ENCODE assay signal across 14 mouse cellular contexts in the genomic region with DNA sequence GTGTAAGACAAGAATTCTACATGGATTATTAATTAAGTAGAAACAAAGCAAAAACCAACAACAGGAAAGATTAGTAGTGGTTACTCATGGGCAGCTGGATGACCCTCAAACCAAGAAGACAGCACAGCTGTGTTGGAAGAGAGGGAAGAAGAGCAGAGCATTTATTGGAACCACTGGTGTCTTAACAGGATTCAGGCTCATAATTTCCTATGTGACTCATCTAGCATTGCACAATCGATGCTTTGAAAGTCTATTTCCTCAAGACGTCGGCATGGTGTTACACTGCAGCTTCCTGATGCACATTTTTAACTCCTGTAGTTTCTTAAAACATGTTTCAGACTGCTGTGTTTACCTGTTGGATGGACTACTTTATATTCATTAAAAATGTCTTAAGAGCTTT.
A peak's percentile ranks its signal among the peaks of the same experiment; 100 is the strongest.
DNase-seq lines count a peak whose midpoint lies in the region; ATAC-seq and TF ChIP-seq lines count a peak whose summit lies in the region.
"Had no signal": no experiment of that assay in that cellular context is flagged by ENCODE, and none has a peak within 500 bp of the region (broad histone marks: within the 10 kb centered on the region; RNA-seq: fewer than 3 reads in every experiment).

No protein-coding gene starts in this region.

- peak overlapping the region; percentile 28; the same call in 1 of the 2 replicates for H3K27ac ChIP-seq in heart, postnatal 0 days (ENCODE audit: low read depth)
- no peak overlapping the region for H3K27ac ChIP-seq in lung, postnatal 0 days (ENCODE audit: low read length)
- H3K27ac ChIP-seq in intestine, embryonic 16.5 days (ENCODE audit: low read length): no peak overlapping the region
- H3K27ac ChIP-seq: forebrain, embryonic 10.5 days; hindbrain, embryonic 15.5 days; limb, embryonic 12.5 days had no signal

- H3K4me3 ChIP-seq in heart, postnatal 0 days (ENCODE audit: low read depth, low read length): no peak overlapping the region
- no peak overlapping the region for H3K4me3 ChIP-seq in lung, postnatal 0 days (ENCODE audit: low read depth, low read length)
- no peak overlapping the region for H3K4me3 ChIP-seq in myocyte
- H3K4me3 ChIP-seq in intestine, embryonic 16.5 days (ENCODE audit: low read length): no peak overlapping the region
- H3K4me3 ChIP-seq: forebrain, embryonic 10.5 days; hindbrain, embryonic 15.5 days; limb, embryonic 12.5 days; megakaryocyte, embryonic 14.5 days had no signal

- no peaks in the 10 kb centered on the region for H3K79me2 ChIP-seq in myocyte (ENCODE audit: control insufficient read depth, insufficient read depth)

- no peaks in the 10 kb centered on the region for H3K9me3 ChIP-seq in heart, postnatal 0 days (replicated peaks; ENCODE audit: control insufficient read depth, low read length)
- H3K9me3 ChIP-seq in lung, postnatal 0 days (ENCODE audit: low read length): no peaks in the 10 kb centered on the region
- no peaks in the 10 kb centered on the region for H3K9me3 ChIP-seq in intestine, embryonic 16.5 days (ENCODE audit: control insufficient read depth, low read length)
- H3K9me3 ChIP-seq: forebrain, embryonic 10.5 days; hindbrain, embryonic 15.5 days; limb, embryonic 12.5 days had no signal

- H3K36me3 ChIP-seq in heart, postnatal 0 days (replicated peaks; ENCODE audit: control insufficient read depth, insufficient read depth, low read length): no peaks in the 10 kb centered on the region
- no peaks in the 10 kb centered on the region for H3K36me3 ChIP-seq in lung, postnatal 0 days (ENCODE audit: insufficient read depth, low read length)
- H3K36me3 ChIP-seq in myocyte (ENCODE audit: control insufficient read depth, insufficient read depth): no peaks in the 10 kb centered on the region
- no peaks in the 10 kb centered on the region for H3K36me3 ChIP-seq in intestine, embryonic 16.5 days (ENCODE audit: control insufficient read depth, insufficient read depth, low read length)
- H3K36me3 ChIP-seq: forebrain, embryonic 10.5 days; hindbrain, embryonic 15.5 days; limb, embryonic 12.5 days had no signal

- intact Hi-C loops in heart, postnatal 36 days (cut with DNase I): loop anchor here (2.0 to 10.0 kb wide), 3 partner anchors 87 to 407 kb away; no protein-coding TSS in a partner anchor

- TF ChIP-seq EP300 in heart, postnatal 0 days (IDR thresholded peaks at IDR 0.05; ENCODE audit: low read depth): no peak
- 0 out of 2 replicates have a peak, but pooled peaks have one; percentile 44 for TF ChIP-seq EP300 in lung, postnatal 0 days (IDR thresholded peaks at IDR 0.05)

- H3K9ac ChIP-seq in heart, postnatal 0 days (replicated peaks; ENCODE audit: low read depth, low read length): no peak overlapping the region
- H3K9ac ChIP-seq in lung, postnatal 0 days (replicated peaks; ENCODE audit: low read depth): no peak overlapping the region
- no peak overlapping the region for H3K9ac ChIP-seq in intestine, embryonic 16.5 days (ENCODE audit: low read depth, low read length)
- H3K9ac ChIP-seq: hindbrain, embryonic 15.5 days; limb, embryonic 12.5 days had no signal

- TF ChIP-seq CTCF in heart, postnatal 0 days (IDR thresholded peaks at IDR 0.05; ENCODE audit: low read depth): no peak
- no peak for TF ChIP-seq CTCF in lung, postnatal 0 days (IDR thresholded peaks at IDR 0.05)

- DNase-seq in heart, postnatal 0 days (ENCODE audit: low spot score): peak; percentile 33
- DNase-seq in heart, postnatal 36 days: no peak
- DNase-seq in lung, postnatal 0 days (ENCODE audit: low spot score): peak; percentile 80
- DNase-seq in lung, adult 18-20 months: no peak
- DNase-seq in brain, adult 2 months (ENCODE audit: low read depth, low spot score): peak; percentile 10
- DNase-seq: cerebellum, adult 9-10 months; gastrocnemius, postnatal 10 days; right cerebral cortex, postnatal 14 days had no signal

- no peak overlapping the region for H3K4me2 ChIP-seq in heart, postnatal 0 days (ENCODE audit: low read depth, low read length)
- no peak overlapping the region for H3K4me2 ChIP-seq in lung, postnatal 0 days (replicated peaks; ENCODE audit: low read depth, low read length)
- H3K4me2 ChIP-seq in myocyte (ENCODE audit: low read depth): no peak overlapping the region
- H3K4me2 ChIP-seq in intestine, embryonic 16.5 days (ENCODE audit: low read depth, low read length): no peak overlapping the region
- H3K4me2 ChIP-seq: hindbrain, embryonic 15.5 days; limb, embryonic 12.5 days had no signal

- H3ac ChIP-seq in myocyte (ENCODE audit: control insufficient read depth, insufficient read length): no peak overlapping the region

- no peak for ATAC-seq in heart, postnatal 0 days (ENCODE audit: insufficient read depth, low read depth)
- peak; percentile 52 for ATAC-seq in lung, postnatal 0 days
- no peak for ATAC-seq in intestine, embryonic 16.5 days

- H3K4me1 ChIP-seq in heart, postnatal 0 days (ENCODE audit: control insufficient read depth, insufficient read depth): 0 out of 2 replicates have a peak, but pooled peaks cover 10% of the 10 kb centered on the region
- H3K4me1 ChIP-seq in lung, postnatal 0 days (ENCODE audit: insufficient read depth, low read depth, low read length): no peaks in the 10 kb centered on the region
- H3K4me1 ChIP-seq in intestine, embryonic 16.5 days (ENCODE audit: control insufficient read depth, insufficient read depth, low read length): no peaks in the 10 kb centered on the region
- H3K4me1 ChIP-seq: forebrain, embryonic 10.5 days; hindbrain, embryonic 15.5 days; megakaryocyte, embryonic 14.5 days had no signal

- no peak for TF ChIP-seq POLR2A in myocyte (IDR thresholded peaks at IDR 0.05; ENCODE audit: insufficient read length, low read depth)

- WGBS in heart, postnatal 0 days: 48% methylated on average over 3 of the region's 3 CpGs
- WGBS in lung, postnatal 0 days: 22% methylated on average over 3 of the region's 3 CpGs
- 49% methylated on average over 3 of the region's 3 CpGs for WGBS in intestine, embryonic 16.5 days

- H3K27me3 ChIP-seq in heart, postnatal 0 days (ENCODE audit: control insufficient read depth, insufficient read depth, low read length): no peaks in the 10 kb centered on the region
- H3K27me3 ChIP-seq in lung, postnatal 0 days (replicated peaks; ENCODE audit: insufficient read depth, low read length): no peaks in the 10 kb centered on the region
- no peaks in the 10 kb centered on the region for H3K27me3 ChIP-seq in myocyte (ENCODE audit: control insufficient read depth, insufficient read depth, insufficient read length)
- no peaks in the 10 kb centered on the region for H3K27me3 ChIP-seq in intestine, embryonic 16.5 days (replicated peaks; ENCODE audit: control insufficient read depth, insufficient read depth, low read length)
- H3K27me3 ChIP-seq: hindbrain, embryonic 15.5 days; limb, embryonic 12.5 days; megakaryocyte, embryonic 14.5 days had no signal

TF ChIP-seq in myocyte, 11 proteins besides CTCF, POLR2A, EP300 and RAD21:
- TF ChIP-seq USF1 (IDR thresholded peaks at IDR 0.05; ENCODE audit: low read depth): no peak
- no peak for TF ChIP-seq E2F4 (IDR thresholded peaks at IDR 0.05; ENCODE audit: insufficient read depth)
- TF ChIP-seq SRF (IDR thresholded peaks at IDR 0.05; ENCODE audit: control insufficient read depth, insufficient read length, low read depth): no peak
- TF ChIP-seq CEBPB (IDR thresholded peaks at IDR 0.05; ENCODE audit: insufficient read depth, poor library complexity, severe bottlenecking): peak; percentile 100
- no peak for TF ChIP-seq REST (IDR thresholded peaks at IDR 0.05; ENCODE audit: insufficient read depth, insufficient read length)
- no peak for TF ChIP-seq POLR2AphosphoS2 (IDR thresholded peaks at IDR 0.05; ENCODE audit: insufficient read length, low read depth)
- TF ChIP-seq TCF12 (IDR thresholded peaks at IDR 0.05; ENCODE audit: insufficient read depth, poor library complexity, severe bottlenecking): no peak
- TF ChIP-seq MYOD1 (IDR thresholded peaks at IDR 0.05; ENCODE audit: control insufficient read depth in 1 of 3, insufficient read length in 2 of 3, low read depth in 2 of 3): no peak

Comparison
In these comparisons a context has a peak if more than half of its experiments do, and no peak if none do; other contexts are left out.
1. DNase-seq: peak in heart, postnatal 0 days (single experiment), lung, postnatal 0 days (single experiment) and brain, adult 2 months (single experiment); none in heart, postnatal 36 days (0 of 2) and lung, adult 18-20 months (0 of 2).